Mouse (Mus musculus) small intestine, adult 2 months (tissue): ENCODE data around the gene Pam.
"Not testable (repeated sequence)": the region's sequence is repeated elsewhere in the genome, so short reads cannot be mapped to it uniquely, and the experiment has no call there.

ENCODE experiments used
- CTCF ChIP-seq: fragments of 200-500 bp; IDR thresholded peaks from 2 replicates; pipeline ENCODE4 v1.5.1; 2012; ENCODE audit warnings: low read depth, mild to moderate bottlenecking, control low read depth, inconsistent platforms, low read length, moderate library complexity, mixed read lengths; ENCODE audit not compliant: insufficient replicate concordance, insufficient read length; ENCODE audit errors: extremely low read depth
- POLR2A ChIP-seq: fragments of 200-500 bp; IDR thresholded peaks from 2 replicates; pipeline ENCODE4 v1.6.1; 2012; ENCODE audit warnings: low read depth, mild to moderate bottlenecking, control low read depth, inconsistent platforms, low read length, moderate library complexity

DNA sequence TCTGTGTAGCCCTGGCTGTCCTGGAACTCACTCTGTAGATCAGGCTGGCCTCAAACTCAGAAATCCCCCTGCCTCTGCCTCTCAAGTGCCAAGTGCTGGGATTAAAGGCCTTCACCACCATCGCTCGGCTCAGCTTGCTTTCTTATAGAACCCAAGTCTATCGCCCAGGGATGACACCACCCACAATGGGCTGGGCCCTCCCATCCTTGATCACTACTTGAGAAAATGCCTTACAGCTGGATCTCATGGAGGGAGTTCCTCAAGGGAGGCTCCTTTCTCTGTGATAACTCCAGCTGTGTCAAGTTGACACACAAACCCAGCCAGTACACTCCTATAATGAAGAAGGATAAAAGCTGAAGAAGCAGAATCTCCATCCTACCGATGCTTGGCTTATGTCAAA lies 329.7 kb downstream of the Pam start:
- TF ChIP-seq CTCF, POLR2A: not testable (repeated sequence)
